Mouse (Mus musculus): ENCODE results near the gene Chd9. TPM values are rescaled to one million over a fixed set of nuclear protein-coding genes. Genes with fewer than 3 reads are reported as not detected.
"Not testable (repeated sequence)": the region's sequence is repeated elsewhere in the genome, so short reads cannot be mapped to it uniquely, and the experiment has no call there.

Gene Chd9
- polyA plus RNA-seq, 1 experiment from 2014 or later = 34.2 TPM

DNA sequence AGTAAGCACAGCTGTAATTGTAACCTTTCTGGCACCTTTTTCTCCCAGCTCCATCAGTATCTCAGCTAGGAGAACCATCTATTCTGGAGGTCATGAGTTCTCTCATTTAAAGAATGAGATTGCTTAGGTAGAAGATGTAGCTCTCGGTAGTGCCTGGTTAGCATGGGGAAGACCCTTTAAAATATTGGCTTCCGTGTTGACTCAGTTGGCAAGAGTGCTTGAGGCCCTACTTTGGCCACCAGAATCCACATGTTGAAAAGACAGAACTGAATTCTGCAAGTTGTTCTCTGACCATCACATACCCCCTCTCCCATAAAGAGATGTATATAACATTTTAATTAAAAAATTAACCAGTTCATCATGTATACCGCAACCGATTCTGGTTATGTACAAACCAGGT lies 78.8 kb downstream of the Chd9 start:
- H3K27me3 ChIP-seq (replicated peaks; ENCODE audit: low read depth, poor library complexity, severe bottlenecking) = peaks cover 18% of the 10 kb centered on the region

DNA sequence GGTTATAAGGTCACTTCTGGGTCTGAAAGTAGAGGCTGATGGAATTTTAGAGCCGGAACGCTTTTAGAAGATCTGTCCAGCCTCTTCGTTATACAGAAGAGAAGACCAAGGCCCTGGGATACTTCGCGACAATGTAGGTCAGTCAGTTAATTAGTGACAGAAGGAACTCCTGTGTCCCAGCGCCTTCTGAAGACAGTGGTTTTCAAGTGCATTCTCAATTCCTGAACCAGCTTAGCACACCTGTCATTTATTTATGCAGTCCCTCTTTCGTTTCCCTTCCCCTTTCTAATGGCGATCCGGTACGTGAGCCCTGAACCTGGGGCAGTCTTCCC lies 79.3 kb downstream of the Chd9 start:
- Histone ChIP-seq H3K9me3 (no peaks in the 10 kb centered on the region), H3K4me1 (peaks cover 17% of the 10 kb centered on the region), H3K27ac (replicated peaks) (peak overlapping the region; percentile 95), H3K4me3 (peak overlapping the region; percentile 75), H3K27me3 (replicated peaks; ENCODE audit: low read depth, poor library complexity, severe bottlenecking) (peaks cover 18% of the 10 kb centered on the region), H3K36me3 (replicated peaks) (no peaks in the 10 kb centered on the region)
- 22% methylated on average over 10 of the region's 10 CpGs for WGBS
- DNase-seq (ENCODE audit: low spot score) = no peak

More for the DNA sequence above, 78.8 kb downstream of the Chd9 start:
- H3K27ac ChIP-seq (replicated peaks) = no peak overlapping the region
- no peaks in the 10 kb centered on the region for H3K36me3 ChIP-seq (replicated peaks)
- peaks cover 17% of the 10 kb centered on the region for H3K4me1 ChIP-seq
- WGBS = 93% methylated on average over 4 of the region's 4 CpGs
- H3K9me3 ChIP-seq = no peaks in the 10 kb centered on the region
- no peak for DNase-seq (ENCODE audit: low spot score)
- no peak overlapping the region for H3K4me3 ChIP-seq

DNA sequence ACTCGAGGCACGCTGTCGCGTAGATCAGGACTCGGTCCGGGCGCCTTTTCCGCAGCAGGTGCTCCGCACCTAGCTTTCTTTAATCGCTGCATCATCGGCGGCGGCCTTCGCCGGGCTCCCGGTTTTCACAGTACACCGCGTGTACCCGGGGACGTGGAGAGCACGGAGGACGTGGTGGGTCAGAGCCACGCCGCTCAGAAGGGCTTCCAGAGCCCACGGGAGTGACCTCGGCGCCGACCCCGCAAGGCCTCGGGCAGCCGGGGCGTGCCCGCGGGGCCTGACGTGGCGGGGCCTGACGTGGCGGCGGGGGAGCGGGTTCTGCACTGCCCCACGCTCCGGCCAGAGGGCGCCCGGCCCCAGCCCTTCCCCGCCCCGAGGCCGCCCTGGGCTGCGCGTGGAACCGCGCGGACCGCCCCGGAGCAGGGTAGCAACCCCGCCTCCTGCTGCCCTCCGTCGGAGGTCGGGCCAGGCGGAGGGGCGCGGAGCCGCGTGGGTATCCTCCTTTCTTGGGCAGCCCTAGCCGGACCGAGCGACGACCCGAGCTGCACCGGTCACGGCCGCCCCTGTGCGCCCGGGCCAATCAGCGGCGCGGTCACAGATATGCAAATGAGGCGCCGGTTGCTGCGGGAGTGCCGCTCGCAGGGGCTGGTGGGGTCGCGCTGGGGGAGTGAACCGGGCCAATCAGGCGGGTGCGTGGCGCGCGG lies 79.8 kb downstream of the Chd9 start:
- Histone ChIP-seq H3K4me3 (peak overlapping the region; percentile 75), H3K4me1 (peaks cover 17% of the 10 kb centered on the region), H3K9me3 (no peaks in the 10 kb centered on the region), H3K27ac (replicated peaks) (peak overlapping the region; percentile 95), H3K36me3 (replicated peaks) (no peaks in the 10 kb centered on the region), H3K27me3 (replicated peaks; ENCODE audit: low read depth, poor library complexity, severe bottlenecking) (peaks cover 18% of the 10 kb centered on the region)
- under 1% methylated on average over 89 of the region's 89 CpGs for WGBS
- DNase-seq (ENCODE audit: low spot score) = peak; percentile 97

DNA sequence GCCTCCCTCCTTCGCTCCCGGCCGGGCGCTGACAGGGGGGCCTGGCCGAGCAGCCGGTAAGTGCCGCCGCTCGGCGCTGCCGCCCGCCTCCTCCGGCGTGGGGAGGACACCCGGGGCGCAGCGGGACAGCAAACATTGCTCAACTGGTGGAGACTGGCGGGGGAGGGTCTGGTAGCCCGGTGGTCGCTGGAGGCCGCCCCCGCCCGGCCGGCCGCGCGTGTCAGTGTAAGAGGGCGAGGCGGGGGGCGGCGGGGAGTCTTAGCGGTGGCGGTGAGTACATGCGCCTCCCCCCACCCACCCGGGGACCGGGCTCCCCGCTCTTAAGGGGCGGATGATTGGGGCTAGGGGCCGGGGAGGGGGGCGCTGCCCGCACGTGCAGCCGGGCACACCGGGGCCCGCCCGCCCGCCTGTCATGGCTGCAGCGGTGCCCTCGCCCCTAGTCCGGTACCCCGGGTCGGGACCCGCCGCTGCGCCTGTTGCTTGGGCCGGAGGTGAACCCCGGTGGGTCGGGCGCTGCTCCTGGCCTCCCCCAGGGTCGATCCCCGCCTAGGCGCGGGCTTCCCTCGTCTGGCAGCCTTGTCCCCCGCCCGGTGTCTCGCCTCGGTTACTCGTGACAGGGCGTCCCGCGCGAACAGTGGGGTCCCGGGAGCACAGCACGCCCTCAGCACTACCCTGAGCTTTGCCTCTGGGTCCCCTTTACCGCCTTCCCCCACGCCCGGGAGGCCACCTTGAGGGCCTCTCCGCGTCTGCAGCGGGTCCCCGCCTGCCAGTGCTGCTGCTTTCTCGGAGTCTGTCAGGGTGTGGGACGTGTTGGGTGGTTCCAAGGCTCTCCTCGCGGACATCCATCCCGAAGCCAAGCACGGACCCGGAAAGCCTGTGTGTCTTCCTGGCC lies 80.7 kb downstream of the Chd9 start:
- Histone ChIP-seq H3K9me3 (no peaks in the 10 kb centered on the region), H3K27ac (replicated peaks) (peak overlapping the region; percentile 95), H3K4me1 (peaks cover 17% of the 10 kb centered on the region), H3K4me3 (peak overlapping the region; percentile 75), H3K36me3 (replicated peaks) (no peaks in the 10 kb centered on the region), H3K27me3 (replicated peaks; ENCODE audit: low read depth, poor library complexity, severe bottlenecking) (peaks cover 18% of the 10 kb centered on the region)
- peak; percentile 67 for DNase-seq (ENCODE audit: low spot score)
- under 1% methylated on average over 88 of the region's 89 CpGs for WGBS

DNA sequence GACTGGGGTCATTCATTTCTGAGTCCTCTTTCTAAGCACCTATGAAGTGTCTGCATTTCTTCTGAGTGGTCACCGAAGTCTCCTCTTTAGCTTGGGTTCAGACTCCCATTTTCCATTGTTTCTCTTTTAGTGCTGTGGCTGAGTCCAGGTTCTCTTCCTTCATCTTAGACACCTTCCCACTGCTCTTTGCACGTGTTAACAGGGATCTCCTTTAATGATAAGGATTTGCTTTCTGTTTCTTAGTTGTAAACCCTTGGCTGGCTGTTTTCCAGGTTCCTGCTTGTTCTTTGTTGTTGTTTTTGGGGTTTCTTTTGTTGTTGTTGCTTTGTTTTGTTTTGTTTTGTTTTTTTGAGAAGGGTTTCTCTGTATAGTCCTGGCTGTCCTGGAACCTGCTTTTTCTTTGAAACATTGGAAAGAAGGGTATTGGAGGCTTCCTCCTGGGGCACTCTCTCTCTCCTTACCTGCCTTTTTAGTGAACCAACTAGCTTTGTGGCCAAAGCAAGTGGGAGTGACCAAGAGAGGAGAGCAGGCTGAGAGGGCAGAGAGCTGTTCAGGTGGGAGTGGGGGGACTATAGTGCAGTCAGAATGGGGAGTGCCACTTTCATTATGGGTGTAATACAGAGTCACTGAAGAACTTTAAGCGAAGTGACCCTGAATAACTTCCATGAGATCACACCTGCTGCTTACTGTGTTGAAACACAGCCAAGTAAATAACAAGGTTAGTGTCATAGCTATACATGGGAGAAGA lies 95.2 kb downstream of the Chd9 start:
- no peak overlapping the region for H3K27ac ChIP-seq (replicated peaks)
- DNase-seq (ENCODE audit: low spot score) = no peak
- no peaks in the 10 kb centered on the region for H3K36me3 ChIP-seq (replicated peaks)
- H3K4me1 ChIP-seq = no peaks in the 10 kb centered on the region
- H3K9me3 ChIP-seq = no peaks in the 10 kb centered on the region
- 76% methylated on average over 3 of the region's 3 CpGs for WGBS
- H3K4me3 ChIP-seq = no peak overlapping the region
- no peaks in the 10 kb centered on the region for H3K27me3 ChIP-seq (replicated peaks; ENCODE audit: low read depth, poor library complexity, severe bottlenecking)

DNA sequence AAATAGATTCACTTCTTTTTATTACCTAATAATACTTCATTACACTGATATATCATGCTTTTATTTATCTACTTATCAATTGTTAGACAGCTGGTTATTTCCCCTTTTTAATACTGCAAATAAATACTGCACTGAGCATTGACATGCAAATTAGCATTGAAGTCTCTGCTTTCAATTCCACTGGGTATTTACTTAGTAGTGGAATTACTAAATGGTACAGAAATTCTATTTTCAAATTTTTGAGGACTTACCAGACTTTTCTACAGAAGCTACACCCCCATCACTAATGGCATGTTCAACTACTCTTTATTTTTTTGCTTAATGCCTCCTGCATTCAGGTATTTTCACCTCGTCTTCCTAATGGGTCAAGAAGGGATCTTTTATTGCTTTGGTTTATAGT lies 100.3 kb downstream of the Chd9 start:
- peaks cover 5% of the 10 kb centered on the region; the same call in 1 of the 2 replicates for H3K4me1 ChIP-seq
- H3K4me3 ChIP-seq = no peak overlapping the region
- no peaks in the 10 kb centered on the region for H3K9me3 ChIP-seq
- H3K27ac ChIP-seq (replicated peaks) = no peak overlapping the region
- DNase-seq (ENCODE audit: low spot score) = no peak
- WGBS = 88% methylated on average over 1 of the region's 1 CpGs
- H3K36me3 ChIP-seq (replicated peaks) = peaks cover 7% of the 10 kb centered on the region
- H3K27me3 ChIP-seq (replicated peaks; ENCODE audit: low read depth, poor library complexity, severe bottlenecking) = no peaks in the 10 kb centered on the region

DNA sequence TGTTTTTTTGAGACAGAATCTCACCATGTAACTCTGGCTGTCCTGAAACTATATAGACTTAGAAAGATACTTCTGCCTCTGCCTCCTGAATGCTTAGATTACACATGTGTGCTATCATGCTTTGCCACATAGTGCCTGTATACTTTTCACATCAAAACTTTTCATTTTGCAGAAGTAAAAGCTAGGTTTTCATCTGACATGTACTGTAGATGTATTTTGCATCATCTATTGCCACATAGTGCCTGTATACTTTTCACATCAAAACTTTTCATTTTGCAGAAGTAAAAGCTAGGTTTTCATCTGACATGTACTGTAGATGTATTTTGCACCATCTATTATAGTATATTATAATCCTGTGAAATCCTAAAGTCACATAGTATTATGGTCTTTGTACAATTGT lies 102.0 kb downstream of the Chd9 start:
- H3K27me3 ChIP-seq (replicated peaks; ENCODE audit: low read depth, poor library complexity, severe bottlenecking); DNase-seq (ENCODE audit: low spot score); H3K9me3 ChIP-seq; H3K4me1 ChIP-seq; H3K27ac ChIP-seq (replicated peaks); H3K4me3 ChIP-seq; H3K36me3 ChIP-seq (replicated peaks): not testable (repeated sequence)

DNA sequence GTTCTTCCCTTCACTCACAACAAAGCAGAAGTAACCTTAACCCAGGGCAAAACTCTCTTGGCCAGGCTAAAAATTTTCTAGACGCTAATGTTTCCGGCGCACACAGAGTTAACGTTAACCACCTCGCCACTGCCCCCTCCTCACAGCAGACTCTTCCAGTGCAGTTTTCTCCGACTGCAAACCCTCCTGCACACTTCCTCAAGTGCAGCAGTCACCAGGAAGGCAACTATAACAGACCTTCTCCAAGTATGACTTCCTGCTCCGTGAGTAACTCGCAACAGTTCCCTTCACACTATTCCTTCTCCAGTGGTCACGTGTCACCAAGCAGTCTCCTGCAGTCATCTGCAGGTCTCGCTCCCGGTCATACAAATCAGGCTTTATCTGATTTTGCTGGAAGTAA lies 104.8 kb downstream of the Chd9 start:
- Histone ChIP-seq H3K27ac (replicated peaks) (no peak overlapping the region), H3K9me3 (no peaks in the 10 kb centered on the region), H3K27me3 (replicated peaks; ENCODE audit: low read depth, poor library complexity, severe bottlenecking) (no peaks in the 10 kb centered on the region), H3K4me3 (no peak overlapping the region), H3K36me3 (replicated peaks) (peaks cover 12% of the 10 kb centered on the region), H3K4me1 (peaks cover 5% of the 10 kb centered on the region; the same call in 1 of the 2 replicates)
- WGBS = 70% methylated on average over 11 of the region's 11 CpGs
- no peak for DNase-seq (ENCODE audit: low spot score)

DNA sequence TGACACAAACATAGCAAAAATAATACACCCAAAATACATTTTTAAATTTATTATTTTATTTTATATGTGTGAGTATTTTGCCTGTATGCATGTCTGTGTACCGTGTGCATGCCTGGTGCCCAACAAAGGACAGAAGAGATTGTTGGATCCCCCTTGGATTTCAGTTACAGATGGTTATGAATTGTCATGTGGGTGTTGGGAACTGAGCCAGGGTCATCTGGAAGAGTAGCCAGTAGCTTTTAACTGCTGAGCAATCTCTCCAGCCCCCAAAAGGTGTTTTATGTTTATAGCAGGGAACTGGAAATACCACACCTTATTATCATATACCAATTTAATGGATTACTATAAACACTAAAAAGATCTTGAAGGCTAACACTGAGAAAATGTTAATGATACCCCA lies 106.6 kb downstream of the Chd9 start:
- Histone ChIP-seq H3K4me3 (no peak overlapping the region), H3K27ac (replicated peaks) (no peak overlapping the region), H3K4me1 (peaks cover 5% of the 10 kb centered on the region; the same call in 1 of the 2 replicates), H3K9me3 (no peaks in the 10 kb centered on the region), H3K36me3 (replicated peaks) (peaks cover 12% of the 10 kb centered on the region), H3K27me3 (replicated peaks; ENCODE audit: low read depth, poor library complexity, severe bottlenecking) (no peaks in the 10 kb centered on the region)
- no peak for DNase-seq (ENCODE audit: low spot score)
- WGBS = 96% methylated on average over 1 of the region's 1 CpGs

DNA sequence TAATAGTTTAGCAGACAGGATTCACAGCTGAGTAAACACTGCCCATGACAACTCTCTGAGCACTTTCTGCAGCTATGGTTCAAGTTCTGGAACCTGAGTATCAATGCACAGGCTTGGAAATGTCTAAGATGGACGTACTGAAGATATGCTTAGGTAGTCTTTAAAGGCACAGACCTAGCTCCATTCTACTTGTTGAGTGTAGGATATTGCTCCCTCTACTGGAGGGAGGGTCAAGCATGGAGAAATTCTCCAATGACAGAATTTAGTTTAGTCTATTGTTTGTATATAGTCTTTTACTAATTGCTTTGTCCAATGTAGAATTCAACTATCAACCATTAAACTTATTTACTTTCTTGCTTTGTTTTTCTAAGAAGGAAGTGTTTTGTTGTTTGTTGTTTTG lies 108.7 kb downstream of the Chd9 start:
- H3K4me3 ChIP-seq = no peak overlapping the region
- DNase-seq (ENCODE audit: low spot score) = no peak
- H3K4me1 ChIP-seq = peaks cover 5% of the 10 kb centered on the region; the same call in 1 of the 2 replicates
- peaks cover 12% of the 10 kb centered on the region for H3K36me3 ChIP-seq (replicated peaks)
- no peak overlapping the region for H3K27ac ChIP-seq (replicated peaks)
- no peaks in the 10 kb centered on the region for H3K27me3 ChIP-seq (replicated peaks; ENCODE audit: low read depth, poor library complexity, severe bottlenecking)
- no peaks in the 10 kb centered on the region for H3K9me3 ChIP-seq
- 44% methylated on average over 1 of the region's 1 CpGs for WGBS

DNA sequence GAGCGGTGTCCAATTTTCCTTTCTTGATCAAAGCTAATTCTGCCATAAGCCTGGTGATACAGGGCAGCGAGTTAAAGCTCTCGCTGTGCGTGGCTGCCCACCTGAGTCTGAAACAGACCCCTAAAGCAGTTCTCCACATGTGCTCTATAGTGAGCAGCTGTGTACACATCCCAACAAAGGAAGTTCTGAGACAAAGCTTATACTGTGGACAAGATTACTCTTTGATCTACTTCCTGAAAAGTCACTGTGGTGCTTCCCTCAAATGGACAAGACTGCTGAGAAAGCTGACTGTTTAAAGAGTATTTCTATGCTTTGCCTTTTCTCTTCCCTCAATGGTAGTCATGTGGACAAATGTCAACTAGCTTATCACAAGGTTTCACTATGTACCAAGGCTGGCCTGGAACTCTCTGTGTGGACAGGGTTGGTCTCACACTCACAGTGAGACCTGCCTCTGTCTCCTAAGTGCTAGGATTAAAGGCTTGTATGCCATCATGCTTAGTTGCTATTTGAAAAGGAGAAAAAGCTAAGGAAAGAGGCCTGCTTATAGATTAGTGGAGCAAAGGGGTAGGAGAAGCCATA lies 110.3 kb downstream of the Chd9 start:
- DNase-seq (ENCODE audit: low spot score) = no peak
- Histone ChIP-seq H3K36me3 (replicated peaks) (peaks cover 5% of the 10 kb centered on the region; the same call in 1 of the 2 replicates), H3K9me3 (no peaks in the 10 kb centered on the region), H3K27ac (replicated peaks) (no peak overlapping the region), H3K4me3 (no peak overlapping the region), H3K4me1 (no peaks in the 10 kb centered on the region), H3K27me3 (replicated peaks; ENCODE audit: low read depth, poor library complexity, severe bottlenecking) (no peaks in the 10 kb centered on the region)
- 80% methylated on average over 4 of the region's 4 CpGs for WGBS

DNA sequence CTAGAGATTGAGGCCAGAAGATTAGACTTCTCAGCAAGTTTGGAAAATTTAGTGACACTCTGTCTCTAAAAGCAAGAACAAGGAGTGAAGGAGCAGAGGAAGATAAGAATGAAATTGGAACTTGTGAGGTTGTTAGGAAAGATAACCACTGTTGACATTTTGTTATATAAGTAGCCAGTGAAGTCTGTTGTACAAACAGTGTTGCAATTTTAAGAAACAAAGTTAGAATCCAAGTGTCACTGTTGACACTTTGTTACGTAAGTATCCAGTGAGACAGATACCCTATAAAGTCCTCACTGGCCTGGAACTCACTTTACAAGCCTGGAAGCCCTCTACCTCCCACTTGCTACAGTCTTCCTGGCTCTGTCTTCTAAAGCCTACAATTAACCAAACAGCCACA lies 111.7 kb downstream of the Chd9 start:
- Histone ChIP-seq H3K4me3 (no peak overlapping the region), H3K27me3 (replicated peaks; ENCODE audit: low read depth, poor library complexity, severe bottlenecking) (no peaks in the 10 kb centered on the region), H3K4me1 (no peaks in the 10 kb centered on the region), H3K27ac (replicated peaks) (no peak overlapping the region), H3K36me3 (replicated peaks) (peaks cover 3% of the 10 kb centered on the region; the same call in 1 of the 2 replicates), H3K9me3 (no peaks in the 10 kb centered on the region)
- DNase-seq (ENCODE audit: low spot score) = no peak
- 92% methylated on average over 1 of the region's 1 CpGs for WGBS
